Comparison of ENCODE assay signal across 20 mouse cellular contexts in the genomic region with DNA sequence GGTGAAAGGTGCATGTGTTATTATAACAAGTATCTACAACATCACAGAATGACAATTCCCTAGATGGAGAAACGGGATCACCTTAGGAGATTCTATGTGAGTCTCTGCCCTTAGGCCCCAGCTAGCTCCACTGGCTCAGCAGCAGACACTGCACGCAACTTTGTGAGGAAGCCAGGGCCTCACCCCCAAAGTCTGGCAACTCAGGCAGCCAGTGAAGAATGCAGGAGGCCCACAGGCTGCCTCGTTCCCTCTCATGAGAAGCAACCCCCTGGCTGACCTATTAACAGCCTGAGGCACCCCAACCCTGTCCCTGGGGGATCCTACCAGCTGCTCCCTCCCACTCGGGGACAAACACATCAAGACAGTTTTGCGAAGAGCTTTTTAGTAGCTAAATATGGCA. TPM values are rescaled to one million over a fixed set of nuclear protein-coding genes. Genes with fewer than 3 reads are reported as not detected.
A peak's percentile ranks its signal among the peaks of the same experiment; 100 is the strongest.
DNase-seq lines count a peak whose midpoint lies in the region; ATAC-seq and TF ChIP-seq lines count a peak whose summit lies in the region.
"Had no signal": no experiment of that assay in that cellular context is flagged by ENCODE, and none has a peak within 500 bp of the region (broad histone marks: within the 10 kb centered on the region; RNA-seq: fewer than 3 reads in every experiment).

No protein-coding gene starts in this region.

- no peaks in the 10 kb centered on the region for H3K27me3 ChIP-seq in hindbrain, embryonic 10.5 days (ENCODE audit: insufficient read depth, poor library complexity, severe bottlenecking)
- no peaks in the 10 kb centered on the region for H3K27me3 ChIP-seq in hindbrain, embryonic 14.5 days (ENCODE audit: control insufficient read depth, insufficient read depth, low read length)
- no peaks in the 10 kb centered on the region for H3K27me3 ChIP-seq in embryonic facial prominence, embryonic 10.5 days (replicated peaks; ENCODE audit: low read depth, poor library complexity, severe bottlenecking)
- H3K27me3 ChIP-seq: embryonic facial prominence, embryonic 12.5 days; forebrain, embryonic 13.5 days; forebrain, embryonic 15.5 days had no signal

- H3K9ac ChIP-seq in hindbrain, embryonic 14.5 days, result no peak overlapping the region
- H3K9ac ChIP-seq: embryonic facial prominence, embryonic 12.5 days; forebrain, embryonic 13.5 days; forebrain, embryonic 15.5 days had no signal

- no peak overlapping the region for H3K27ac ChIP-seq in hindbrain, embryonic 10.5 days
- H3K27ac ChIP-seq in hindbrain, embryonic 14.5 days, result no peak overlapping the region
- H3K27ac ChIP-seq in layer of hippocampus, adult 2 months, result peak overlapping the region; percentile 25; the same call in 1 of the 2 replicates
- H3K27ac ChIP-seq in embryonic facial prominence, embryonic 10.5 days (replicated peaks), result no peak overlapping the region
- H3K27ac ChIP-seq: embryonic facial prominence, embryonic 12.5 days; forebrain, embryonic 13.5 days; forebrain, embryonic 15.5 days had no signal

- H3K4me3 ChIP-seq in hindbrain, embryonic 10.5 days, result no peak overlapping the region
- no peak overlapping the region for H3K4me3 ChIP-seq in hindbrain, embryonic 14.5 days (replicated peaks; ENCODE audit: low read length)
- no peak overlapping the region for H3K4me3 ChIP-seq in layer of hippocampus, adult 2 months
- H3K4me3 ChIP-seq in embryonic facial prominence, embryonic 10.5 days, result no peak overlapping the region
- H3K4me3 ChIP-seq: embryonic facial prominence, embryonic 12.5 days; forebrain, embryonic 13.5 days; forebrain, embryonic 15.5 days had no signal

- H3K36me3 ChIP-seq in hindbrain, embryonic 10.5 days, result peaks cover 100% of the 10 kb centered on the region
- H3K36me3 ChIP-seq in hindbrain, embryonic 14.5 days (replicated peaks; ENCODE audit: control insufficient read depth, insufficient read depth), result peaks cover 100% of the 10 kb centered on the region
- H3K36me3 ChIP-seq in embryonic facial prominence, embryonic 10.5 days (replicated peaks), result peaks cover 100% of the 10 kb centered on the region

- no peak for TF ChIP-seq CTCF in layer of hippocampus, adult 2 months (conservative IDR thresholded peaks at IDR 0.05)

- no peak for ATAC-seq in hindbrain, embryonic 14.5 days (ENCODE audit: low FRiP score)
- ATAC-seq: forebrain, embryonic 13.5 days; forebrain, embryonic 15.5 days had no signal

- no peak overlapping the region for H3K4me2 ChIP-seq in hindbrain, embryonic 14.5 days (replicated peaks)
- H3K4me2 ChIP-seq: embryonic facial prominence, embryonic 12.5 days; forebrain, embryonic 13.5 days; forebrain, embryonic 15.5 days had no signal

- peak; percentile 92 for DNase-seq in heart, adult 11 months
- no peak for DNase-seq in heart, postnatal 10 days
- DNase-seq in hindbrain, embryonic 10.5 days (ENCODE audit: low spot score), result peak; percentile 4
- no peak for DNase-seq in hindbrain, embryonic 14.5 days (ENCODE audit: low spot score)
- DNase-seq in layer of hippocampus, adult 2 months (ENCODE audit: low spot score in 2 of 2), result no peak
- no peak for DNase-seq in layer of hippocampus, adult 8-10 months (ENCODE audit: low spot score in 2 of 2)
- peak; percentile 7 for DNase-seq in embryonic facial prominence, embryonic 10.5 days (ENCODE audit: low spot score)
- no peak for DNase-seq in frontal cortex, postnatal 25 days (ENCODE audit: low spot score in 2 of 2)
- DNase-seq: adrenal gland, adult 2 months; adrenal gland, postnatal 10 days; adrenal gland, postnatal 25 days; cerebellum, adult 11 months; cerebellum, adult 18-20 months; cerebellum, adult 8-10 months; cerebellum, adult 9-11 months; cerebellum, postnatal 36 days; embryo, embryonic 11 days had no signal

- intact Hi-C loops in heart, postnatal 10 days (cut with DNase I), result no loop called here

- WGBS in hindbrain, embryonic 10.5 days, result 84% methylated on average over 5 of the region's 5 CpGs
- 70% methylated on average over 5 of the region's 5 CpGs for WGBS in hindbrain, embryonic 14.5 days
- WGBS in embryonic facial prominence, embryonic 10.5 days, result 82% methylated on average over 5 of the region's 5 CpGs

- no peaks in the 10 kb centered on the region for H3K9me3 ChIP-seq in hindbrain, embryonic 10.5 days
- H3K9me3 ChIP-seq in hindbrain, embryonic 14.5 days (ENCODE audit: control insufficient read depth, low read length), result no peaks in the 10 kb centered on the region
- H3K9me3 ChIP-seq in embryonic facial prominence, embryonic 10.5 days, result no peaks in the 10 kb centered on the region
- H3K9me3 ChIP-seq: embryonic facial prominence, embryonic 12.5 days; forebrain, embryonic 13.5 days; forebrain, embryonic 15.5 days had no signal

- H3K4me1 ChIP-seq in hindbrain, embryonic 10.5 days (replicated peaks), result peaks cover 7% of the 10 kb centered on the region; the same call in 1 of the 2 replicates
- no peaks in the 10 kb centered on the region; the same call in 1 of the 2 replicates for H3K4me1 ChIP-seq in hindbrain, embryonic 14.5 days (replicated peaks; ENCODE audit: control insufficient read depth, insufficient read depth, low read length)
- H3K4me1 ChIP-seq in embryonic facial prominence, embryonic 10.5 days, result peaks cover 6% of the 10 kb centered on the region; the same call in 1 of the 2 replicates
- H3K4me1 ChIP-seq: embryonic facial prominence, embryonic 12.5 days had no signal

RNA-seq across cellular contexts. Expression of gene Idh2, which starts 20.7 kb away (rescaled TPM):
- 1,000 to 10,000 TPM; 1,610 to 1,731 TPM for total RNA-seq in heart, postnatal 10 days (2021)
- polyA plus RNA-seq in hindbrain, embryonic 10.5 days (2016; fragmentation: Nextera tagmentation; extraction: Ambion mirVana), result 429 and 446 TPM in 2 replicates
- polyA plus RNA-seq in hindbrain, embryonic 14.5 days (2014; fragmentation: Nextera tagmentation; extraction: Ambion mirVana), result 198 and 205 TPM in 2 replicates
- 10 to 100 TPM; 63.8 to 69.8 TPM for total RNA-seq in layer of hippocampus, adult 2 months (2021)
- 10 to 100 TPM; 67.5 to 83.7 (median 75.9) TPM for total RNA-seq in layer of hippocampus, adult 8-10 months (2022)
- 522 and 534 TPM in 2 replicates for polyA plus RNA-seq in embryonic facial prominence, embryonic 10.5 days (2016; fragmentation: Nextera tagmentation; extraction: Ambion mirVana)

Comparison
In these comparisons a context has a peak if more than half of its experiments do, and no peak if none do; other contexts are left out.
1. DNase-seq: peak in heart, adult 11 months (single experiment), hindbrain, embryonic 10.5 days (single experiment) and embryonic facial prominence, embryonic 10.5 days (single experiment); none in heart, postnatal 10 days (0 of 2), hindbrain, embryonic 14.5 days (single experiment), layer of hippocampus, adult 2 months (0 of 2), layer of hippocampus, adult 8-10 months (0 of 2) and frontal cortex, postnatal 25 days (0 of 2).
2. RNA of gene Idh2, which starts 20.7 kb away (total RNA-seq): 1,610 to 1,731 TPM in heart, postnatal 10 days; 67.5 to 83.7 TPM in layer of hippocampus, adult 8-10 months and 63.8 to 69.8 TPM in layer of hippocampus, adult 2 months; every median in the first group is over 10 times any median in the second.